Mouse (Mus musculus) granulocyte monocyte progenitor cell, adult 5-6 weeks (primary cell): ENCODE results near the gene Nipal3. TPM values are rescaled to one million over a fixed set of nuclear protein-coding genes. Genes with fewer than 3 reads are reported as not detected.

Experiments
- ATAC-seq: replicated peaks from 2 replicates; pipeline ENCODE4 v1.8.0; 2016; ENCODE audit warnings: mild to moderate bottlenecking, moderate TSS enrichment, inconsistent platforms; ENCODE audit not compliant: poor library complexity, severe bottlenecking
- total RNA-seq, 2 experiments: library from RNA; stranded (forward) in 1 of 2; stranded (reverse) in 1 of 2; fragments of 200-712, 200-1000 nt in 1 of 2; fragments of >200 nt in 1 of 2; fragmentation: Nextera tagmentation in 1 of 2; gene quantifications; 2 replicates each; pipeline ENCODE4 v1.2.3; 2014 to 2017

The Nipal3 gene
- total RNA-seq, 2 experiments from 2014 or later: 8.4 to 29.1 TPM

- peak; percentile 73 for ATAC-seq
These were observed 12.9 kb upstream of the Nipal3 start for GRCm38 (mm10) chr4:135507547-135508350.

GRCm38 (mm10) chr4:135505794-135506193 lies 11.0 kb upstream of the Nipal3 start:
- peak; percentile 45 for ATAC-seq

GRCm38 (mm10) chr4:135501587-135501986 lies 6.7 kb upstream of the Nipal3 start:
- no peak for ATAC-seq

- ATAC-seq: peak; percentile 44; the same call in 1 of the 2 replicates
These were observed 5.0 kb upstream of the Nipal3 start for GRCm38 (mm10) chr4:135499831-135500230.

- ATAC-seq: no peak
These were observed 3.3 kb upstream of the Nipal3 start for GRCm38 (mm10) chr4:135498136-135498535.

GRCm38 (mm10) chr4:135495810-135496209 lies 972 bp upstream of the Nipal3 start:
- no peak for ATAC-seq

GRCm38 (mm10) chr4:135495397-135495791 lies 556 bp upstream of the Nipal3 start:
- ATAC-seq: no peak

GRCm38 (mm10) chr4:135493691-135494520 lies 932 bp downstream of the Nipal3 start:
- ATAC-seq: peak; percentile 55

- no peak for ATAC-seq
These were observed 1.6 kb downstream of the Nipal3 start for GRCm38 (mm10) chr4:135493271-135493670.

- no peak for ATAC-seq
These were observed 5.6 kb downstream of the Nipal3 start for GRCm38 (mm10) chr4:135489256-135489655.

GRCm38 (mm10) chr4:135486352-135486751 lies 8.5 kb downstream of the Nipal3 start:
- ATAC-seq: no peak

- no peak for ATAC-seq
These were observed 9.8 kb downstream of the Nipal3 start for GRCm38 (mm10) chr4:135485086-135485485.

- no peak for ATAC-seq
These were observed 14.5 kb downstream of the Nipal3 start for GRCm38 (mm10) chr4:135480370-135480769.

GRCm38 (mm10) chr4:135477851-135478250 lies 17.0 kb downstream of the Nipal3 start:
- no peak for ATAC-seq

- no peak for ATAC-seq
These were observed 31.4 kb downstream of the Nipal3 start for GRCm38 (mm10) chr4:135463406-135463805.

- ATAC-seq: no peak
These were observed 41.3 kb downstream of the Nipal3 start for GRCm38 (mm10) chr4:135453572-135453971.

GRCm38 (mm10) chr4:135453164-135453563 lies 41.7 kb downstream of the Nipal3 start:
- ATAC-seq: no peak

GRCm38 (mm10) chr4:135451360-135452015 lies 43.4 kb downstream of the Nipal3 start:
- no peak for ATAC-seq

- no peak for ATAC-seq
These were observed 52.4 kb downstream of the Nipal3 start for GRCm38 (mm10) chr4:135442473-135442872.

- peak; percentile 30 for ATAC-seq
These were observed 54.8 kb downstream of the Nipal3 start for GRCm38 (mm10) chr4:135439904-135440522.
